Mouse (Mus musculus): Measurements from ENCODE around the gene Epha2.

The Epha2 gene

GRCm38 (mm10) chr4:141303402-141304222 lies 2.6 kb downstream of the Epha2 start:
- DNase-seq (ENCODE audit: low spot score): no peak

GRCm38 (mm10) chr4:141304223-141304611 lies 3.2 kb downstream of the Epha2 start:
- no peak for DNase-seq (ENCODE audit: low spot score)

DNA sequence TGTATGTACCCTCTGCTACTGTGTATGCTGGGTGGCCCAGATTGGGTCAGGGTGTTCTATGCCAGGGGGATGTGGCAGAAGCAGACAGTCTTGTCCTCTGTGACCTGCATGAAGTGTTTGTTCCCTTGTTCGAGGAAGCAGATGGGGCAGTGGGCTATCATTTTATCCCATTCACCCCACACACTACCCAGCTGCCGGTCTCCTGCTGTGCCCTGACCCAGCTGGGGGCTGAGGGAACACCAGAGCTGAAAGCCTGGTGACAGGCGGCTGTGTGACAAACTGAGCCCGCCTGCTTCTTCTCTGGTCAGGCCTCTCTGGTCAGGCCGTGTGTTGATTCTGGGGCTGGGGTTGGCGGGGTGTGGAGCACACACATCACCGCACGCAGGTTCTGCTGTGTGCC lies 5.0 kb downstream of the Epha2 start:
- no peak for DNase-seq (ENCODE audit: low spot score)

DNA sequence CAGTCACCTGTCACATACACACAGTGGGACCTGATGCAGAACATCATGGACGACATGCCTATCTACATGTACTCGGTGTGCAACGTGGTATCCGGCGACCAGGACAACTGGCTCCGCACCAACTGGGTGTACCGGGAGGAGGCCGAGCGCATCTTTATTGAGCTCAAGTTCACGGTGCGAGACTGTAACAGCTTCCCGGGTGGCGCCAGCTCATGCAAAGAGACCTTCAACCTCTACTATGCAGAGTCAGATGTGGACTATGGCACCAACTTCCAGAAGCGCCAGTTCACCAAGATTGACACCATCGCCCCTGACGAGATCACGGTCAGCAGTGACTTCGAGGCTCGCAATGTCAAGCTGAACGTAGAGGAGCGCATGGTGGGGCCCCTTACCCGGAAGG lies 7.3 kb downstream of the Epha2 start:
- no peak for DNase-seq (ENCODE audit: low spot score)

- no peak for DNase-seq (ENCODE audit: low spot score)
Observed at GRCm38 (mm10) chr4:141308857-141309772, 8.1 kb downstream of the Epha2 start.

GRCm38 (mm10) chr4:141309773-141310145 lies 8.7 kb downstream of the Epha2 start:
- DNase-seq (ENCODE audit: low spot score): no peak

- no peak for DNase-seq (ENCODE audit: low spot score)
Observed at GRCm38 (mm10) chr4:141310191-141310606, 9.2 kb downstream of the Epha2 start.

GRCm38 (mm10) chr4:141311078-141311477 lies 10.0 kb downstream of the Epha2 start:
- no peak for DNase-seq (ENCODE audit: low spot score)

GRCm38 (mm10) chr4:141311506-141311905 lies 10.5 kb downstream of the Epha2 start:
- DNase-seq (ENCODE audit: low spot score): no peak

- DNase-seq (ENCODE audit: low spot score): no peak
Observed at GRCm38 (mm10) chr4:141311908-141312307, 10.9 kb downstream of the Epha2 start.

DNA sequence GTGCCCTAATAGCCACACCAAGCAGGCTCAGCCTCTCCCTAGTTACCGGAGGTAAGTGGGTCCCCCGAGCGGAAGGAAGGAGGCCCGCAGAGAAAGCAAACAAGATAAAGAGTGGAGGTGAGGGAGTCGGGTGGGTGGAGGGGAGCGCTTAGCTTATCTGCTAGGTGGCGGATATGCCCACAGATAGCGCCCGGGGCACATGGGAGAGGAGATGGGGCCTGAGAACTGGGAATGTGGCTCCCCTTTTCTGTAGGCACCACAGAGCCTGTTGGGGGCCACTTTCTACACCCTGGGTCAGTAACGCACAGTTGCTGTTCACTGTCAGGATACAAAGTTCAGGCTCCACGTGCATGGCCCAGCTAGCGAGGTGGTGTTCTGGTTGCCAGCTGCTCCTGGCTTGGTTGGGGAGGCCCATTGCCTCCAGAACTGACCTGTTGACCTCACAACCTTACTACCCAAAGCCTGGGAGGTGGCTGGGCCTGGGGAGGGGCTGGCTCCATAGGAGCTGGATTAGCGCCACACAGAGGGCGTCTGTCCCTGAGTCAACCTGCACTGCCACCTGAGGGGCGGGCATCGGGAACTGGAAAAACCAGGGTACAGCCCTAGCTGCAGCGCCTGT lies 11.6 kb downstream of the Epha2 start:
- DNase-seq (ENCODE audit: low spot score): no peak

DNA sequence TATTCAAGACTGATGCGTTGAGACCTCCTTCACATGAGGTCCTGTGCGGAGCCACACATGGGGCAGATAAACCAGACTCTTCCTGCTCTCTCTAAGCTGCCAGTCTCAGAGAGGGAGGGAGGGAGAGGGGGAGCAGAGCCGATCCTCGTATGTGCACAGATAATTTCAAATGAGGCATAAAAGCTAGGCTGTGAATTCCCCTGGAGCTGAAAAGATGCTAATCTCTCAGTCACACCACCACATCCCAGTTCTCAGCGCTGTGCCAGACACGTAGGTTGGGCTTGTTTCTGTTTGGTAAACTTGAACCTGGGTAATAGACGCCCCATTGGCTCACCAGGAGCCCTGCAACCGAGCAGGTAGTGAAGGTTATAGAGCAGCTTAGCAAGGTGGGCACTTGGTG lies 12.4 kb downstream of the Epha2 start:
- DNase-seq (ENCODE audit: low spot score): no peak

DNA sequence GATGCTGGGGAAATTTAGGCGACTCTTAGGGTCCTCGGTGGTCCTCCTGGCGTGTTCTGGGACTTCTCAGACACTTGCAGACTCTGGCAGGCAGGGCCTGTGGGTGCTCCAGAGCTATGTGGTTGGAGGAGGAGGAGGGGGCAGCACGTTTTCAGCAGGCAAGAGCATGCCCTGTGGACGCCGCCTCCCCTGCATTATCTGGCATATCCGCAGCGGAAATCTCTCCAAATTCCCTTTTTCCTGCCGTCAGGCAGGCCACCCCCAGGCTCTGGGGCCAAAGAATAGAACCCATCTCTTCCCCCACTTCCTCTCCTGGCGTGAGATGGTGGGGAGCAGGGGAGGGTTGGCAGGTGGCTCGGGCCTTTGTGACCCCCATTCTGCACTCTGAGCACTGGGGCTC lies 12.9 kb downstream of the Epha2 start:
- DNase-seq (ENCODE audit: low spot score): no peak

DNA sequence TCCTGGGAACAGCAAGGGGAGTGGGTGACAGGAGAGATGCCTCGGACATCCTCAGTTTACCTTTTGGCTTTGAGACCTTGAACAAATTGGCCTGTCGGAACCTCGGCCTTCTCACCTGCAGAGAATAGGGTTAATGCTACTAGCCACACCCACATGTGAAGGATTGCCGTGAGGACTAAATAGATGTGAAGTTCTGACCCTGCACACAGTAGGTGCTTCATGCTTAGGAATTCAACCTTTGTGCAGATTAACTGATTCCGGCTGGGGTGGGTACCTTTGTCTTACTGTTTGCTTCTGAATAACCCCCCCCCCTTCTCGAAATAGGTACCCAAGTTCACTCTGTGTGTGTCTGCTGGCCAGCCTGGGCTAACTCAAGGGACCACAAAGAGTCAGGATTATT lies 13.7 kb downstream of the Epha2 start:
- DNase-seq (ENCODE audit: low spot score): no peak

DNA sequence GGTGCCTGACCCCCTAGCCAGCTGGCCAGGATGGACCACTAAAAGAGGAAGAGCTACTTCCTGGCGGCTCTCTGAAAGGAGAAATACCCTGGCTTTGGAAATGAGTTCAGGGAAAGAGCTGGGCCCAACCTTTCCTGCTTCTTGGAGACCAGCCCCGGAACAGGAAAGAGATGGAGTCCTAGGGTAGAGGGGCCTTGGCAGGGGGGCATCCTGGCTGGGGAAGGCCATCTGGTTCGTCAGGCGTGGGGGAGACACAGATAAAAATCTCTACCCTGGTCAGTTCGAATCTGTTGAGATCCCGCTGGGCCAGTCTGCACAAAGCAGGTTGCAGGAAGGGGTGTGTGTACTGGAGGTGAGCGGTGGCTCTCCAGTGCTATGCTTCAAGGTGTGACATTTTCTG lies 15.0 kb downstream of the Epha2 start:
- DNase-seq (ENCODE audit: low spot score): no peak

DNA sequence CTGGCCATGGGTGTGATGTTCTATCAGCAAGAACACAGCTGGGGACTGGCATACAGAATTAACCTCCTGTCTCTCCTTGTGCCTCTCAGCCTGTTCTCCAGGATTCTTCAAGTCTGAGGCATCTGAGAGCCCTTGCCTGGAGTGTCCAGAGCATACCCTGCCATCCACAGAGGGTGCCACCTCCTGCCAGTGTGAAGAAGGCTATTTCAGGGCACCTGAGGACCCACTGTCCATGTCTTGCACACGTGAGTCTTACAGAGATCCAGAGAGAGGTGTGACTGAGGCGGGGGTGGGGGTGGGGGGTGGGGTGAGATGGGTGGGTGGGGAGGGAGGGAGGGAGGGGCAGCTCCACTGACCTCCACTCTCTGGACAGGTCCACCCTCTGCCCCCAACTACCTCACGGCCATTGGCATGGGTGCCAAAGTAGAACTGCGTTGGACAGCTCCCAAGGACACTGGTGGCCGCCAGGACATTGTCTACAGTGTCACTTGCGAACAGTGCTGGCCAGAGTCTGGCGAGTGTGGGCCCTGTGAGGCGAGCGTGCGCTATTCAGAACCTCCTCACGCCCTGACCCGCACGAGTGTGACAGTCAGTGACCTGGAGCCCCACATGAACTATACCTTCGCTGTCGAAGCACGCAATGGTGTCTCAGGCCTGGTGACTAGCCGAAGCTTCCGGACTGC lies 15.6 kb downstream of the Epha2 start:
- DNase-seq (ENCODE audit: low spot score): no peak

GRCm38 (mm10) chr4:141317914-141318313 lies 16.9 kb downstream of the Epha2 start:
- DNase-seq (ENCODE audit: low spot score): no peak

DNA sequence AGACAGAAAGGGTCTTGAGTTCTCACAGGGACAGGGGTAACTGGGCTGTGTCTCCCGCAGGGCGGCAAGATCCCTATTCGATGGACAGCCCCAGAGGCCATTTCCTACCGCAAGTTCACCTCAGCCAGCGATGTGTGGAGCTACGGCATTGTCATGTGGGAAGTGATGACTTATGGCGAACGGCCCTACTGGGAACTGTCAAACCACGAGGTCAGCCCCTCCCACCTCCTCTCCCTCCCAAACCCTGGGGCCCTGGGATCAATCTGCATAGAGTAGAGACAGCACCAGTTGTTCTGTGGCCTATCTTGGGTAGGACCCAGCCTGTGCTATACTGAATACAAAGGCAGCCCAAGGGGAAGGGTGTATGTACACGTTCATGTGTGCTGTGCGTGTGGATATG lies 21.5 kb downstream of the Epha2 start:
- no peak for DNase-seq (ENCODE audit: low spot score)

GRCm38 (mm10) chr4:141324771-141325191 lies 23.7 kb downstream of the Epha2 start:
- no peak for DNase-seq (ENCODE audit: low spot score)

- no peak for DNase-seq (ENCODE audit: low spot score)
Observed at GRCm38 (mm10) chr4:141325636-141326035, 24.6 kb downstream of the Epha2 start.

- no peak for DNase-seq (ENCODE audit: low spot score)
Observed at GRCm38 (mm10) chr4:141327075-141327474, 26.0 kb downstream of the Epha2 start.

GRCm38 (mm10) chr4:141328742-141329141 lies 27.7 kb downstream of the Epha2 start:
- DNase-seq (ENCODE audit: low spot score): no peak
